Mouse (Mus musculus): ENCODE results near the gene 1700040F15Rik. TPM values are rescaled to one million over a fixed set of nuclear protein-coding genes. Genes with fewer than 3 reads are reported as not detected.
"Not testable (repeated sequence)": the region's sequence is repeated elsewhere in the genome, so short reads cannot be mapped to it uniquely, and the experiment has no call there.

The 1700040F15Rik gene
- polyA plus RNA-seq (2014; fragmentation: Nextera tagmentation; extraction: Ambion mirVana), result not detected in 2 replicates

- not testable (repeated sequence) for ATAC-seq (ENCODE audit: insufficient number of reproducible peaks, low FRiP score, low TSS enrichment, low read depth); H3K27ac ChIP-seq (replicated peaks; ENCODE audit: low read depth, low read length); H3K36me3 ChIP-seq (ENCODE audit: control insufficient read depth, insufficient read depth, low read length); H3K27me3 ChIP-seq (ENCODE audit: control insufficient read depth, insufficient read depth, low read length); H3K4me3 ChIP-seq (ENCODE audit: low read depth, low read length); H3K4me1 ChIP-seq (ENCODE audit: control insufficient read depth, insufficient read depth, low read length); H3K9me3 ChIP-seq (ENCODE audit: control insufficient read depth, low read length); H3K9ac ChIP-seq (ENCODE audit: low read length); DNase-seq (ENCODE audit: low spot score); H3K4me2 ChIP-seq (ENCODE audit: low read depth, severe bottlenecking)
- no CpG with 5 or more reads among the region's 8 CpGs for WGBS
Measured at GRCm38 (mm10) chrY:61101947-61102346, at the start of gene 1700040F15Rik. Gene 1700040F15Rik (plus strand): TSS chrY:61102247.
